Mouse (Mus musculus) forebrain, embryonic 14.5 days (tissue): ENCODE results near the gene Cyp26b1. TPM values are rescaled to one million over a fixed set of nuclear protein-coding genes. Genes with fewer than 3 reads are reported as not detected.
A peak's percentile ranks its signal among the peaks of the same experiment; 100 is the strongest.

Experiments
- ATAC-seq: fragments of 200-750 bp; cut with Nextera tagmentation; 2 replicates; pipeline ENCODE4 v1.8.0; 2017; ENCODE audit warnings: mild to moderate bottlenecking, moderate library complexity
- DNase-seq: peaks from one replicate; pipeline ENCODE4 v3.0.0-alpha.2; 2015; ENCODE audit warnings: low spot score
- H3K27ac ChIP-seq: fragments of 300-500 bp; sonication (generic); 2 replicates; pipeline ENCODE4 v1.5.1; 2014; ENCODE audit warnings: low read depth, mild to moderate bottlenecking, control low read depth, low read length, moderate library complexity
- H3K27me3 ChIP-seq: fragments of 300-500 bp; sonication (generic); replicated peaks from 2 replicates; pipeline ENCODE4 v1.6.1; 2014; ENCODE audit warnings: low read length, control low read depth, mixed read lengths; ENCODE audit not compliant: control insufficient read depth, insufficient read depth
- H3K36me3 ChIP-seq: fragments of 300-500 bp; sonication (generic); 2 replicates; pipeline ENCODE4 v1.6.1; 2014; ENCODE audit warnings: low read length, control low read depth; ENCODE audit not compliant: control insufficient read depth, insufficient read depth
- H3K4me1 ChIP-seq: fragments of 300-500 bp; sonication (generic); 2 replicates; pipeline ENCODE4 v1.6.1; 2014; ENCODE audit warnings: antibody characterized with exemption, low read length, control low read depth; ENCODE audit not compliant: control insufficient read depth, insufficient read depth
- H3K4me2 ChIP-seq: fragments of 300-500 bp; sonication (generic); 2 replicates; pipeline ENCODE4 v1.6.1; 2014; ENCODE audit warnings: mild to moderate bottlenecking, control low read depth, low read length
- H3K4me3 ChIP-seq: fragments of 300-500 bp; sonication (generic); 2 replicates; pipeline ENCODE4 v1.5.1; 2014; ENCODE audit warnings: low read depth, low read length, control low read depth
- H3K9ac ChIP-seq: fragments of 300-500 bp; sonication (generic); 2 replicates; pipeline ENCODE4 v1.6.1; 2014; ENCODE audit warnings: mild to moderate bottlenecking, low read length, control low read depth, moderate library complexity
- H3K9me3 ChIP-seq: fragments of 300-500 bp; sonication (generic); replicated peaks from 2 replicates; pipeline ENCODE4 v1.6.1; 2016; ENCODE audit warnings: low read length, control low read depth, mixed read lengths; ENCODE audit not compliant: control insufficient read depth
- WGBS: fragments of 180-500 bp; shearing (Covaris S2); extraction: QIAGEN DNeasy Blood & Tissue Kit; methylation state at CpG from one replicate; pipeline ENCODE4 v1.1.7; 2014; 5-methylcytosine and 5-hydroxymethylcytosine counted together
- polyA plus RNA-seq: library from polyadenylated mRNA; unstranded; fragments of >200 nt; fragmentation: Nextera tagmentation; extraction: Ambion mirVana; gene quantifications from 2 replicates; pipeline ENCODE4 v1.2.1, GENCODE M21; 2014

Cyp26b1 gene
- polyA plus RNA-seq, 1 experiment from 2014 or later, result 1.5 TPM

DNA sequence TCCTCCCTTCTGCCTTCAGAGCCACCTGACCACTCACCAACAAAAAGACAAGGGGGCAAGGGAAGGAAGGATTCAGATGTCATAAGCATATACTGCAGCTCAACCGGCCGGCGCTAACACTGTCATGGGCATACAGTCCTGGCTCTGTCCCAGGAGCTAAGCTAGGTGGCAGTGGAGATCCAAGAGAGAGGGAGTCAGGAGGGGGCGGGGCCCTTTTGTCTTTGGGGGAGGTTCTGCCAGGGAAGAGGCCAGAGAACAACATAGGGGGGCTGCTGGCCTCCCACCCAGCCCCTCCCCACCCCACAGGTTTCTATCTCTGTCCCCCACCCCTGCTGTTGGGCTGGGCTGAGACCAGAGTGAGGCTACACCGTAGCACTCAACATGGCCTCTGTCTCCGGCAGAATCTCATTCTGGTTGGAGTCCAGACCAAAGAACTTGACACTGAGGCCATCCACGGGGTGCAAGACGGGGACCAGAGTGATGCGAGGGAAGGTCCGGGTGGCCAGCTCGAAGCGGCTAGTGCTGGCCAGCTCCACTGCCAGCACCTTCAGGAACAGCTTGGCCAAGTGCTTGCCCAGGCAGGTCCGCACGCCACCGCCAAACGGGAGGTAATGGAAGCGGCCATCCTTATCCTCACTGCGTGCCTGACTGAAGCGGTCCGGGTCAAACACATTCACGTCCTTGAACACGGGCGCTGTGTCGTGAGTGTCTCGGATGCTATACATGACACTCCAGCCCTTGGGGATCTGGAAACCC lies 19.6 kb downstream of the Cyp26b1 start:
- Histone ChIP-seq H3K36me3 (no peaks in the 10 kb centered on the region), H3K9ac (no peak overlapping the region), H3K4me2 (peak overlapping the region; percentile 31), H3K4me3 (no peak overlapping the region), H3K4me1 (peaks cover 5% of the 10 kb centered on the region; the same call in 1 of the 2 replicates), H3K27me3 (0 out of 2 replicates have a peak, but pooled peaks cover 4% of the 10 kb centered on the region), H3K9me3 (no peaks in the 10 kb centered on the region), H3K27ac (no peak overlapping the region)
- ATAC-seq, result peak; percentile 56; the same call in 1 of the 2 replicates
- DNase-seq, result peak; percentile 65
- 35% methylated on average over 25 of the region's 25 CpGs for WGBS

- WGBS, result 43% methylated on average over 3 of the region's 3 CpGs
- Histone ChIP-seq H3K9me3 (no peaks in the 10 kb centered on the region), H3K4me1 (peaks cover 5% of the 10 kb centered on the region; the same call in 1 of the 2 replicates), H3K4me2 (no peak overlapping the region), H3K4me3 (no peak overlapping the region), H3K27ac (no peak overlapping the region), H3K9ac (no peak overlapping the region), H3K36me3 (no peaks in the 10 kb centered on the region), H3K27me3 (0 out of 2 replicates have a peak, but pooled peaks cover 4% of the 10 kb centered on the region)
- ATAC-seq (no peak), DNase-seq (peak; percentile 14)
Measured at GRCm38 (mm10) chr6:84570039-84570438, 23.7 kb downstream of the Cyp26b1 start.

GRCm38 (mm10) chr6:84569590-84569989 lies 24.1 kb downstream of the Cyp26b1 start:
- ATAC-seq (no peak), DNase-seq (no peak)
- Histone ChIP-seq H3K9me3 (no peaks in the 10 kb centered on the region), H3K36me3 (no peaks in the 10 kb centered on the region), H3K27me3 (no peaks in the 10 kb centered on the region), H3K9ac (no peak overlapping the region), H3K27ac (no peak overlapping the region), H3K4me3 (no peak overlapping the region), H3K4me1 (peaks cover 5% of the 10 kb centered on the region; the same call in 1 of the 2 replicates), H3K4me2 (no peak overlapping the region)

DNA sequence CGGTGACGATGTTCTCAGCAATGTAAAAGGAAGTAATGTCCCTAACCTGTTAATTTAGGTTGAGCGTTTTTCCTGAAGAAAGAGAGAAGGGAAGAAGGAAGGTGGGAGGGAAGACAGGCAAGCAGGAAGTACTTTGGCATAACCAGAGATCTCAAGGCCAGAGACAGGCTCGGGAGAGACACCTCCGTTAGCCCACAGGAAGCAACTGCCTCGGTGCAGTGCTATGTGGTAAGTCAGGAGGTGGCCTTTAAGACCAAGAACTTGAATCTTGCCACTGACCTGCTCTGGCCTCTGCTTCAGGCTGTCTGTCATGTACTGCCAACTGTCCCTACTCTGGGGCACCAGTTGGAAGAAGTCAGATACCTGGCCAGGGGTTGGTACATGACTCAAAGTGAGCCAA lies 24.8 kb downstream of the Cyp26b1 start:
- ATAC-seq, result no peak
- WGBS, result 85% methylated on average over 6 of the region's 6 CpGs

GRCm38 (mm10) chr6:84567696-84568095 lies 26.0 kb downstream of the Cyp26b1 start:
- Histone ChIP-seq H3K9ac (no peak overlapping the region), H3K4me3 (no peak overlapping the region), H3K36me3 (no peaks in the 10 kb centered on the region), H3K27me3 (no peaks in the 10 kb centered on the region), H3K9me3 (no peaks in the 10 kb centered on the region), H3K4me2 (no peak overlapping the region), H3K4me1 (peaks cover 5% of the 10 kb centered on the region; the same call in 1 of the 2 replicates), H3K27ac (no peak overlapping the region)
- ATAC-seq (no peak), DNase-seq (peak; percentile 33)
- WGBS, result 47% methylated on average over 4 of the region's 4 CpGs

More for the DNA sequence above, 24.8 kb downstream of the Cyp26b1 start:
- Histone ChIP-seq H3K27ac (no peak overlapping the region), H3K9ac (no peak overlapping the region), H3K4me3 (no peak overlapping the region), H3K36me3 (no peaks in the 10 kb centered on the region), H3K9me3 (no peaks in the 10 kb centered on the region), H3K27me3 (no peaks in the 10 kb centered on the region), H3K4me2 (no peak overlapping the region), H3K4me1 (peaks cover 5% of the 10 kb centered on the region; the same call in 1 of the 2 replicates)
- no peak for DNase-seq

GRCm38 (mm10) chr6:84566825-84567224 lies 26.9 kb downstream of the Cyp26b1 start:
- Histone ChIP-seq H3K9me3 (no peaks in the 10 kb centered on the region), H3K27ac (no peak overlapping the region), H3K36me3 (no peaks in the 10 kb centered on the region), H3K4me1 (peaks cover 5% of the 10 kb centered on the region; the same call in 1 of the 2 replicates), H3K27me3 (no peaks in the 10 kb centered on the region), H3K4me2 (no peak overlapping the region), H3K4me3 (no peak overlapping the region), H3K9ac (no peak overlapping the region)
- no peak for DNase-seq
- 52% methylated on average over 2 of the region's 2 CpGs for WGBS
- ATAC-seq, result no peak

DNA sequence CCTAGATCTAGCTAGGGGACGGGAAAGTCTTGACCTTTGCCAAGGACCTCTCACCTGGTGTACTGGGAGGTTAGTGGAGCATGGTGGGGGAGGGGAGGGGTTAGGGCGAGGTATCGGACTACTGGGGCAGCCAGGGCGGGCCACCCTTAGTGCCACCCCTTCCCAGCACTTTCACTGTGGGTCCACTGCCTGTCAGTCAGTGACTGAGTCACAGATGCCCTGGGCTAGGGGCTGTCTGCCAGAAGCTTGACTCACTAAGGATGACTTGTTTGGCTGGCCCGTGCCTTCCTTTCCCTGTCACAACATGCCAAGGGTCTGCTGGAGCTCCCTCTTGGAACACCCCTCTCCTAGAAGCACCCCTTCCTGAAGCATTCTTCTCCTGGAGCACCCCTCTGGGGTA lies 28.5 kb downstream of the Cyp26b1 start:
- no peak overlapping the region for H3K4me3 ChIP-seq
- H3K9ac ChIP-seq, result no peak overlapping the region
- no peaks in the 10 kb centered on the region for H3K9me3 ChIP-seq
- no peaks in the 10 kb centered on the region for H3K27me3 ChIP-seq
- DNase-seq (no peak), ATAC-seq (no peak)
- H3K4me2 ChIP-seq, result no peak overlapping the region
- WGBS, result 82% methylated on average over 5 of the region's 5 CpGs
- no peaks in the 10 kb centered on the region for H3K36me3 ChIP-seq
- no peak overlapping the region for H3K27ac ChIP-seq
- H3K4me1 ChIP-seq, result peaks cover 5% of the 10 kb centered on the region; the same call in 1 of the 2 replicates

DNA sequence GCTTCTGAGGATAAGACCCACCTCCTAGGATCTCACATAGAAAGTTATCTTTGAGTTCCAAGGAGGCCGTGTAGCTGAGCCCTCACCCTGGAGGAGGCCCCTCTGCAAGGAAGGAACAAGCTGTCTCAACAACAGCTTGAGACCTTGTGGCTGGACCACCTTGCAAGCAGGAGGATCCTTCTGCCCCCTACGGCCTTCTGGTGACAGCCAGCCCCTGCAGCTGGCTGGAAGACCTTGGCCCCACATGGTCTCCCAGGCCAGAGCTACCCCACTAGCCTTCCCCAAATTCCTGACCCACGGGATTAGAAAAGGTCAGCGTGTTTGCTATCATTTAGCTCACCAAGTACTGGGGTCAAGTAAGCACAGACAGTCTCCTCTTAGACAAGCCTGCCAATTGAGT lies 30.8 kb downstream of the Cyp26b1 start:
- H3K36me3 ChIP-seq, result no peaks in the 10 kb centered on the region
- no peaks in the 10 kb centered on the region for H3K9me3 ChIP-seq
- H3K27ac ChIP-seq, result no peak overlapping the region
- H3K27me3 ChIP-seq, result no peaks in the 10 kb centered on the region
- DNase-seq (no peak), ATAC-seq (no peak)
- H3K4me1 ChIP-seq, result no peaks in the 10 kb centered on the region
- WGBS, result 74% methylated on average over 4 of the region's 4 CpGs
- no peak overlapping the region for H3K9ac ChIP-seq
- no peak overlapping the region for H3K4me2 ChIP-seq
- H3K4me3 ChIP-seq, result no peak overlapping the region

GRCm38 (mm10) chr6:84561171-84561570 lies 32.5 kb downstream of the Cyp26b1 start:
- no peak for DNase-seq
- H3K27me3 ChIP-seq, result no peaks in the 10 kb centered on the region
- H3K4me3 ChIP-seq, result no peak overlapping the region
- no peaks in the 10 kb centered on the region for H3K4me1 ChIP-seq
- 100% methylated on average over 1 of the region's 1 CpGs for WGBS
- no peak overlapping the region for H3K4me2 ChIP-seq
- H3K27ac ChIP-seq, result no peak overlapping the region
- ATAC-seq, result no peak
- no peak overlapping the region for H3K9ac ChIP-seq
- H3K9me3 ChIP-seq, result no peaks in the 10 kb centered on the region
- no peaks in the 10 kb centered on the region for H3K36me3 ChIP-seq
